Mouse (Mus musculus) hematopoietic stem cell, adult 5-6 weeks (primary cell): ENCODE results near the gene Slc2a3. TPM values are rescaled to one million over a fixed set of nuclear protein-coding genes. Genes with fewer than 3 reads are reported as not detected.
"Not testable (repeated sequence)": the region's sequence is repeated elsewhere in the genome, so short reads cannot be mapped to it uniquely, and the experiment has no call there.

Source experiments
- ATAC-seq, 2 experiments: fragments of 125-278 bp in 1 of 2; replicated peaks in 1 of 2; 2 replicates each; pipeline ENCODE4 v1.8.0; 2016 to 2017; ENCODE audit warnings: inconsistent platforms in 2 of 2, mild to moderate bottlenecking in 2 of 2, moderate number of reproducible peaks in 2 of 2, low read depth in 1 of 2, moderate TSS enrichment in 1 of 2; ENCODE audit not compliant: low FRiP score in 2 of 2, poor library complexity in 2 of 2, severe bottlenecking in 2 of 2, insufficient read depth in 1 of 2, low TSS enrichment in 1 of 2
- total RNA-seq: library from RNA; stranded (forward); fragments of 172-1452, 232-1000 nt; gene quantifications from 2 replicates; pipeline ENCODE4 v1.2.3, GENCODE M21; 2017

The Slc2a3 gene
- total RNA-seq, 1 experiment from 2014 or later = 82.1 TPM

DNA sequence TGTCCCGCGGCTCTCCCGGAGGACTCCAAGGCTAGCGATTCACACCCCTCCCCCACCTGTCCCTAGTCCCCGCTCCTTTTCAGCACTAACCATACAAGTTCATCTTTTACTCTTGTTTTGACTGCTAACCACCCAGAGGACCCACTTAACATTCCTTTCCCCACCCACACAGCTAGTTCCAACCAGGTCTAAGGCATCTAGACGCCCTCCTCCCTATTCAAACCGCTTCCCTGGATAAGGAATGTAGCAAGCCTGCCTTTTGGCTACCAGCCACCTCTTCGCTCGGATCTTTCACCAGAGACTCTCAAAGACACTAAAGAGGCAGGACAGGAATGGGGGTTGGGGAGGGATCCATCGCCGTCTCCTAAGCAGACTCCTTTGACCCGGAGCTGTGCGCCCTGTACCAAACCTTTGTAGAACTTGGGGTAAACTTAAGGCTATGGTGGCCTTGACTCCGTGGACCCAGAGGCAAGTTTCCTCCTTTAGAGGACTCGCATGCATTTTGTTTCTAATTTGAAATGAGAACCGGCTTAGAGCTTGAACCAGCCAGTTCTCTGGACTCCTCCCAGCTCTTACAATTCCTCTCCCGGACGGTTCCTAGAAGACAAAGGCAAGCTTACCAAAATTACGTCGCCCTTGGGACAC is 98.8 kb downstream of the Slc2a3 start:
- ATAC-seq = peak in 1 of 2 experiments; percentile 32; a peak in 1 of 4 replicates

DNA sequence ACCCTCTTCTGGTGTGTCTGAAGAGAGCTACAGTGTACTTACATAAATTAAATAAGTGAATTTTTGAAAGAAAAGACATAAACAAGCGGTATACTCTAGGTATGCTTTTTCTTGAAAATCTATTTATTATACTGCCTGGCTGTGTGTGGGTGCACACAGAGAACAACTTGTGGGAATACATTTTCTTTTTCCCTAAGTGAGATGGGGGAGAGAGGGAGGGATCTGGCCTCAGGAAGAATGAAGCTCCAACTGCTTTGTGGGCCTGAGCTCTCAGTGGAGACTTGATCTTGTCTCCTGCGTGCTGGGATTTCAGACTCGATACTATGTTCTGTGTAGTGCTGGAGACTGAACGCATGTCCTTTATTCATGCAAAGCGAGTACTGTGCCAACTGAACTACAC is 99.6 kb downstream of the Slc2a3 start:
- ATAC-seq = no peak

DNA sequence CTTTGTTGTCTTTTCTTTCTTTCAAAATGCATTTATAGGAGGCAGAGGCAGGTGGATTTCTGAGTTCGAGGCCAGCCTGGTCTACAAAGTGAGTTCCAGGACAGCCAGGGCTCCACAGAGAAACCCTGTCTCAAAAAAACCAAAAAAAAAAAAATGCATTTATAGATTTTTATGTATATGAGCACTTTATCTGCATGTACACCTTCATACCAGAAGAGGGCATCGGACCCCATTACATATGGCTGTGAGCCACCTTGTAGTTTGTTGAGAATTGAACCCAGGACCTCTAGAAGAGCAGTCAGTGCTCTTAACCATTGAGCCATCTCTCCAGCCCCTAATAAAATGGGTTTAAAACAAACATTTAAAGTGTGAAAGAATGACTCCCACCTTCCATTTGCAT is 101.8 kb downstream of the Slc2a3 start:
- not testable (repeated sequence) for ATAC-seq

DNA sequence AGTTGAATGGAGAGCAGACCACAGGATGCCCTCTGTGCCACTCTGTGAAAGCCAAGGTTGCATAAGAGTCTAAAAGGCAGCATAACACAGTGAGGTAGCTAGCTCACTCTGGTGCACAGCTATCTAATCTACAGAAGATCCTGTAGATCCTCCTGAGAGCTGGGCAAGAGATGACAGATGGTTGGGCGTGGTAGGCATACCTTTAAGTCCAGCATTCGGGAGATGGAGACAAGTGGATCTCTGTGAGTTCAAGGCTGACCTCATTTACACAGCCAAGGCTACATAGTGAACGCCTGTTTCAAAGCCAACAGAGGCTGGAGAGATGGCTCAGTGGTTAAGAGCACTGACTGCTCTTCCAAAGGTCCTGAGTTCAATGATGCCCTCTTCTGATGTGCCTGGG is 106.0 kb downstream of the Slc2a3 start:
- ATAC-seq = no peak

DNA sequence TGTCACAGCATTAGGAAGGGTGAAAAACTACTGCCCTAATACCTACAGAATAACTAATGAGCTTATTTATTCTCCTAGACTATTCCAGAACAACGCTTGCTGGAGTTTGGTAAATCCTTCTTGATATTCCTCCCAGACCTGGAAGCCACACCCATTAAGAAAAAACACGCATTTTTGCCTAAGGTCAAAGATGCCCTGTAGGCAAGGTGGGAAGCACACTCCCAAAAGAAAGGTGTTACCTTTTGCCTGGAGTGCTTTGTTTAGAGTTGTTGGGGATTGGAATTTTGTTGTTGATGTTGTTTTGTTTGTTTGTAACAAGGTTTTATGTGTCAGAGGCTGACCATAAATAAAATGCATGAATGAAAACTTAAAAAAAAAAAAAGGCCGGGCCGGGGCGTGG is 111.4 kb downstream of the Slc2a3 start:
- ATAC-seq = no peak

DNA sequence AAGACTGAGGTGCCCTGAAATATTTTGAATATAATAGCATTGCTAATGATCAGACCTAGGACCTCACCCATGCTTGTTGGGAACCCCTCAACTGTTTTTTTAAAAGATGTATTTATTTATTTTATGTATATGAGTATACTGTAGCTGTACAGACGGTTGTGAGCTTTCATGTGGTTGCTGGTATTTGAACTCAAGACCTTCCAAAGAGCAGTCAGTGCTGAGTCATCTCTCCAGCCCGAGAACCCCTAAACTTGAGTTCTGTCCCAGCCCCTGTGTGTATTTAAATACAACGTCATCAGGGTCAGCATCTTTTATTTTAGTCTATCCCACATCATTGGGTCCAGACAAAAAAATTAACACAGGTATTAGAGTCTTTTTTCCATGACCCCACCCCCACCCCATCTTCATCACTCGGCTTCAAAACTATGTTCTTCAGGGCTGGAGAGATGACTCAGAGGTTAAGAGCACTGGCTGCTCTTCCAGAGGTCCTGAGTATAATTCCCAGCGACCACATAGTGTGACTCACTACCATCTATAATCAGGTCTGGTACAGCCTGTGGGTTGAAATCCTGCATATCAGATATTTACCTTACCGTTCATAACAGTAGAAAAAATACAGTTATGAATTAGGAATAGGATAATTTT is 111.9 kb downstream of the Slc2a3 start:
- no peak for ATAC-seq

DNA sequence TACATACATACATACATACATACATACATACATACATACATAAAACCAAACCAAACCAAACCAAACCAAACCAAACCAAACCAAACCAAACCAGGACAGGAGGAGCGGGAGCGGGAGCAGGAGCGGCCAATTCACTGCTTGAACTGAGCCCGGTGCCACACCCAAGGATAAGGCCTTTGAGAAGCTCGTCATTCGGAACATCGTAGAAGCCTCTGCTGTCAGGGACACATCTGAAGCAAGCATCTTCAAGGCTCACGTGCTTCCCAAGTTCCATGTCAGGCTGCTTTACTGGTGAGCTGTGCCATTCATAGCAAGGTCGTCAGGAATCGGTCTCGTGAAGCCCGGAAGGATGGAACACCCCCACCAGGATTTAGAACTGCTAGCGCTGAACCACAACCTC is 114.7 kb downstream of the Slc2a3 start:
- ATAC-seq = no peak

DNA sequence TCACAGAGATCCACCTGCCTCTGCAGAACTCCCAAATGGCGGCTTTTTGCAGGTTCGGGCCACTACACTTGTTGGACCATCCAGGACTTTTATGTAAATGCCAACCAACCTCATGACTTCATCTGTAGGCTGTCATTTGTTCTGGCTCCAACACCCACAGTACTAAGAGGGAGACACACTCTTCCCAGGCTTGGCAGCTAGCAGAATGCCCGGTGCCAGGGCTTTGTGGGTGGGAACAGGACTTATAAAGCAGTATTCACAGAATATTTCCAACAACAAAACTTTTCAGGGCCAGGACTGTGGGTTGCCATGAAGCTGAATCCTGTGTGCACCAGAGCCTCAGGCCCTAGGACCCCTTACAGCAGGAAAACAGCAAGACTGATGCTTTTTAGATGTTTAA is 118.8 kb downstream of the Slc2a3 start:
- no peak for ATAC-seq

Other genes with a start within 250 kb of the Slc2a3 start
- not detected in 2 replicates for gene Aicda, start 247.8 kb downstream of the Slc2a3 start, total RNA-seq
- gene Apobec1, start 199.2 kb downstream of the Slc2a3 start, total RNA-seq = 12.1 and 17.4 TPM in 2 replicates
- gene Gdf3, start 191.6 kb downstream of the Slc2a3 start, total RNA-seq = 2.2 and 5.4 TPM in 2 replicates
- gene Dppa3, start 175.2 kb downstream of the Slc2a3 start, total RNA-seq = not detected in 2 replicates
- gene Nanog, start 94.2 kb downstream of the Slc2a3 start, total RNA-seq = not detected in 2 replicates
- 8.9 and 9.7 TPM in 2 replicates for gene Foxj2, start 18.3 kb upstream of the Slc2a3 start, total RNA-seq
- gene C3ar1, start 54.5 kb upstream of the Slc2a3 start, total RNA-seq = 0.19 and 0.55 TPM in 2 replicates
- 16.7 and 21.1 TPM in 2 replicates for gene Necap1, start 72.8 kb upstream of the Slc2a3 start, total RNA-seq
- 0.50 and 3.9 TPM in 2 replicates for gene Clec4a1, start 120.2 kb upstream of the Slc2a3 start, total RNA-seq
- gene Clec4a3, start 150.9 kb upstream of the Slc2a3 start, total RNA-seq = 3.7 and 6.4 TPM in 2 replicates
- not detected in 2 replicates for gene Clec4a4, start 188.7 kb upstream of the Slc2a3 start, total RNA-seq
- 1.0 TPM in 1 of 2 replicates, not detected in the other for gene Clec4b1, start 248.3 kb upstream of the Slc2a3 start, total RNA-seq